Mouse (Mus musculus) limb, embryonic 10.5 days (tissue): ENCODE data around the gene Fgfr4. TPM values are rescaled to one million over a fixed set of nuclear protein-coding genes. Genes with fewer than 3 reads are reported as not detected.
"Not testable (repeated sequence)": the region's sequence is repeated elsewhere in the genome, so short reads cannot be mapped to it uniquely, and the experiment has no call there.

Experiments
- DNase-seq: peaks from one replicate; pipeline ENCODE4 v3.0.0-alpha.2; 2017; ENCODE audit warnings: low spot score
- H3K27ac ChIP-seq: fragments of 300-500 bp; sonication (generic); 2 replicates; pipeline ENCODE4 v1.5.1; 2016; ENCODE audit warnings: mild to moderate bottlenecking
- H3K27me3 ChIP-seq: fragments of 300-500 bp; sonication (generic); 2 replicates; pipeline ENCODE4 v1.6.1; 2016; ENCODE audit warnings: low read depth, mild to moderate bottlenecking; ENCODE audit not compliant: poor library complexity, severe bottlenecking
- H3K36me3 ChIP-seq: fragments of 300-500 bp; sonication (generic); 2 replicates; pipeline ENCODE4 v1.6.1; 2016; ENCODE audit warnings: mild to moderate bottlenecking, moderate library complexity
- H3K4me1 ChIP-seq: fragments of 300-500 bp; sonication (generic); 2 replicates; pipeline ENCODE4 v1.6.1; 2016
- H3K4me3 ChIP-seq: fragments of 300-500 bp; sonication (generic); 2 replicates; pipeline ENCODE4 v1.5.1; 2016; ENCODE audit warnings: mild to moderate bottlenecking, moderate library complexity
- H3K9me3 ChIP-seq: fragments of 300-500 bp; sonication (generic); replicated peaks from 2 replicates; pipeline ENCODE4 v1.6.1; 2016; ENCODE audit warnings: mild to moderate bottlenecking
- WGBS: fragments of 180-500 bp; shearing (Covaris S2); methylation state at CpG from one replicate; pipeline ENCODE4 v1.1.7; 2016; 5-methylcytosine and 5-hydroxymethylcytosine counted together
- polyA plus RNA-seq: library from polyadenylated mRNA; unstranded; fragments of >200 nt; fragmentation: Nextera tagmentation; extraction: Ambion mirVana; gene quantifications from 2 replicates; pipeline ENCODE4 v1.2.1, GENCODE M21; 2016

The Fgfr4 gene
- polyA plus RNA-seq, 1 experiment from 2014 or later, result 2.1 TPM

DNA sequence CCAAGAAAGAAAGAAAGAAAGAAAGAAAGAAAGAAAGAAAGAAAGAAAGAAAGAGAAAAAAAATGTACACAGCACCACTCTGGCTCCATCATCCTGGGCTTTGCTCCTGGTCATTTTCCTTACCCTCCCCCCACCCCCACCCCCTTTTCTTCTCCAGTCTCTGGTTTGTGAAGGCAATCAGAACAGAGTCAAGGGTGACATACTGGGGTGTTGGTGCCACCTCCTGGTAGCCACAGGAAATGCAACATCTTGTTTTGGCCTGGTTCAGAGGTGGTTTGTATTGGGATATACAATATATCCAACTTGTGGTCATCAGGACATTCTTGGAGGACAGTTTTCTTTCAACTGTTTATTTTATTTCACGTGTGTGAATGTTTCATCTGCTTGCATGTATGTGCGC is 26.1 kb downstream of the Fgfr4 start:
- H3K36me3 ChIP-seq, result no peaks in the 10 kb centered on the region
- peaks cover 11% of the 10 kb centered on the region for H3K4me1 ChIP-seq
- no peak overlapping the region for H3K4me3 ChIP-seq
- H3K27me3 ChIP-seq, result no peaks in the 10 kb centered on the region
- no peaks in the 10 kb centered on the region for H3K9me3 ChIP-seq
- H3K27ac ChIP-seq, result no peak overlapping the region
- WGBS, result 33% methylated on average over 2 of the region's 2 CpGs
- peak; percentile 84 for DNase-seq

DNA sequence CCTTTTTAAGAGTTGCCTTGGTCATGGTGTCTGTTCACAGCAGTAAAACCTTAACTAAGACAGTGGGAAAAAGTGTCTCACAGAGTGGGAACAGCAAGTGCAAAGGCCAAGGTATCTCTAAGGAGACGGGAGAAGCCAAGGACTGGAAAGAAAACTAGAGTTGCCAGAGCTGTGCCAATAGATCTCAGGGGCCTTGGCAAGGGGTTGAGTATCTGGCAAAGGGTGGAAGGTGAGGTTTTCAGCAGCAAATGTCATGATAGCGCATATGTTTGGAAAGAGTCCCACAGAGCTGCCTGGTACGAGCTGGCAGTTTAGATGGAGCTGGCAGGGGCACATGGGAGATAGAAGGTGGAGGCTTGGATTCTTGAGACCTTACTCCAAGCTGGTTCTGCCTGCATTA is 27.2 kb downstream of the Fgfr4 start:
- no peaks in the 10 kb centered on the region for H3K27me3 ChIP-seq
- H3K27ac ChIP-seq, result no peak overlapping the region
- no peak for DNase-seq
- no peaks in the 10 kb centered on the region for H3K9me3 ChIP-seq
- WGBS, result 91% methylated on average over 3 of the region's 3 CpGs
- no peak overlapping the region for H3K4me3 ChIP-seq
- no peaks in the 10 kb centered on the region for H3K36me3 ChIP-seq
- peaks cover 6% of the 10 kb centered on the region; the same call in 1 of the 2 replicates for H3K4me1 ChIP-seq

DNA sequence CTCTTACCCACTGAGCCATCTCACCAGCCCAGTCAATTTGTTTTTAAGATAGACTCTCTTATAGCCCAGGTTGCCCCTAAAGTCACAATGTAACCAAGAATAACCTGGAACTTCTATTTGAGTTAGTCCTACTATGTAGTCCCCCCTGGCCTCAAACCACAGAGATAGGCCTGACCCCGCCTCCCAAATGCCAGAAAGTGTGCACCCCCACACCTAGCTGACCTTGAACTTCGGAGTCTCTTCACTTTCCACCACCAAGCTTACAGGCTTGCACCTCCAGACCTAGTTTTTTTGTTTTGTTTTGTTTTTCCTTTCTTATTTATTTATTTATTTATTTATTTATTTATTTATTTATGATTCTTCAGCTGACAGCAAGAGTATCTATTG is 29.3 kb downstream of the Fgfr4 start:
- 79% methylated on average over 2 of the region's 2 CpGs for WGBS
- peak overlapping the region; percentile 76; the same call in 1 of the 2 replicates for H3K27ac ChIP-seq
- no peaks in the 10 kb centered on the region for H3K27me3 ChIP-seq
- H3K36me3 ChIP-seq, result no peaks in the 10 kb centered on the region
- peak overlapping the region; percentile 45; the same call in 1 of the 2 replicates for H3K4me3 ChIP-seq
- peaks cover 5% of the 10 kb centered on the region; the same call in 1 of the 2 replicates for H3K4me1 ChIP-seq
- H3K9me3 ChIP-seq, result no peaks in the 10 kb centered on the region
- no peak for DNase-seq

DNA sequence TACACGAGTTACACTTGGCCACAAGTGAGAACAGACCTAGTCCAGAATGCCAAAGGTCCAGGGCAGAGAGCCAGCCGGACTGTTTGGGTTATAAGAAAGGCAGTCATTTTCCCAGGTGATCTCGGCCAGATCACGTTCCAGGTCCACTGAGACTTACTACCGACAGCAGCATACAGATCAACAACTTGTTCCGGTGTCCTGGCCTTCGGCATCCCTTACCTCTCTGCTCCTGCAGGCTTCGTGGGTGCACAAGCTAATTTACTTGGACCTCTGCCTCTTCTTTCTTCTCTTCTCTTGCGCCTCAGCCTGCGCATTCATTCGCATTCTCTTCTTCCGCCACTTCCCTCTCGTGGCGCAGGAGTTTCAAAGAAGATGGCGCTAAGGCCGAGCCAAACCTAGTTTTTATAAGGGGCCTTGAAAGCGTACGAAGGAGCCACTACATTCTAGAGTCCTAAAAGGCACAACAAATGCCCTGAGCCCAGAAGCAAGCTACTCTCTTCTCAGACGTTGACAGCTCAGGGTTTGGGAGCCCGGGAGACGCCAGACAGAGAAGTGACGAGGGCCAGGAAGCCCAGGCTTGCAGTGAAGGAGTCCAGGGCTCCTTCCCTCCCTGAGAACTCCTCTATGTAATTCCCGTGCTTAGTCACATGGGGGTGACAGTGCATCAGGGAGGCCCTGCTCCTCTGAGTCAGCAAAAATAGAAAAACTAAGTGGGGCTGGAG is 29.9 kb downstream of the Fgfr4 start:
- WGBS, result 2% methylated on average over 23 of the region's 23 CpGs
- Histone ChIP-seq H3K27me3 (no peaks in the 10 kb centered on the region), H3K36me3 (no peaks in the 10 kb centered on the region), H3K4me1 (peaks cover 5% of the 10 kb centered on the region; the same call in 1 of the 2 replicates), H3K27ac (peak overlapping the region; percentile 76), H3K4me3 (peak overlapping the region; percentile 45), H3K9me3 (no peaks in the 10 kb centered on the region)
- peak; percentile 73 for DNase-seq

DNA sequence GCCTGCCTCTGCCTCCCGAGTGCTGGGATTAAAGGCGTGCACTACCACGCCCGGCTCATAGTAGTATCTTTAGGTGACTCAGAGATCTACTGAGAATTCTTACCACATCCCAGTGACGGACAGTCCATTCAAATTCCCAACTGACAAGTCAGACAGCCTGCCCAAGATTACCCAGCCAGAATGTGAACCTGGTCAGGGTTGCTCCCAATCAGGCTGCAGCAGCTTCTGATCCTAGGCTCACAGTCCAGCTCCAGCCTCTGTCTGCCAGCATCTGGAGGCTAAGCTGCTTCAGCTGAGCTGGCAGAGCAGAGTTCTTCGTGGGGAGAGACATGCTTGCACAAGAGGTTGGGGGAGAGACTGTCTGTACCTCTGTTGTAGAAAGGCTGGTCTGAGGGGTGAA is 30.9 kb downstream of the Fgfr4 start:
- Histone ChIP-seq H3K36me3 (no peaks in the 10 kb centered on the region), H3K27me3 (no peaks in the 10 kb centered on the region), H3K4me1 (0 out of 2 replicates have a peak, but pooled peaks cover 2% of the 10 kb centered on the region), H3K9me3 (no peaks in the 10 kb centered on the region), H3K27ac (no peak overlapping the region), H3K4me3 (no peak overlapping the region)
- DNase-seq, result no peak
- 81% methylated on average over 6 of the region's 6 CpGs for WGBS

DNA sequence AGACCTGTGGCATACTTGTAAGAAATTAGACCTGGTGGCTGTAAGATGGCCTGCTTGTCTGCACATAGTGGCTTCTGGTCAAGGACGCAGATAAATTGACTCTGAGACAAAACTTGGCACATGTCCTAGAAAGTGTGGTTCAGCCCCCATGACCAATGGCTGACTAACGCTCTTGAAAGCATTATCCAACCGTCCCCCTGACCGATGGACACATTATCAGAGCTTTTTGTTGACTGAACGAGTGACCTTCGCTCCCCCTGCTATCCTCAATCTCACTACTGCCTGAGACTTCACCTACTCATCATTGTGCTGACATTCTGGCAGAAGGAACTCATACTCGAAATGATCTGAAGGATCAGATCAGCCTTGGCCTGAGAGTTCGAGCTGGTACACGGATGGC is 34.6 kb downstream of the Fgfr4 start:
- H3K9me3 ChIP-seq, H3K27me3 ChIP-seq, H3K4me3 ChIP-seq, H3K27ac ChIP-seq, DNase-seq, H3K36me3 ChIP-seq: not testable (repeated sequence)
- H3K4me1 ChIP-seq, result peaks cover 18% of the 10 kb centered on the region
- 69% methylated on average over 3 of the region's 9 CpGs for WGBS

DNA sequence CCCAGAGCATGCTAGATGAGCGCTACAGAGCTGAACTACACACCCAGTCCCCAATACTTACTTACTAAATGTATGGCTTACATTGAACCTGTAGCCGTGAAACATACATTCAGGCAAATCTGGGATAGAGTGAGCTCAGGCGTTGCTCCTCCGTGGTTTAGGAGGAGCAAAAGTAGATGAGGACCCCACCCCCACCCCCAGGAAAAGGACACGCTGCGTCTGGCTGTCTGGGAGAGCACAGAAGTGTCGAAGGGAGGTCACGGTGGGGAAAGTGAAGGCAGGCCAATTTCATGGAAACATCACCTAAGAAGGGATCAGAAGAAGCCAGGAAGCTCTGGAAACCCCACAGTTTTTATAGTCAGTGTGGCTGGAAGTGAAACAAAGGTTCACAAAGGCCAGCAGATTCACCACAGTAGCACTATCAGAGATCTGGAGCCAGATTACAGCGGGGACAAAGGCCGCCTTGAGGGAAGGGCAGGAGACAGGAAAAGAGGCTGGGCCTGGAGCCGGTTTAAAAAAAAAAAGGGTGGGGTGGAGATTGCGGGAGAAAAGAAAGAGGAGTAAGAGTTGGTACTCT is 37.2 kb downstream of the Fgfr4 start:
- DNase-seq, result peak; percentile 66
- H3K36me3 ChIP-seq, result no peaks in the 10 kb centered on the region
- peak overlapping the region; percentile 55 for H3K4me3 ChIP-seq
- no peaks in the 10 kb centered on the region for H3K27me3 ChIP-seq
- H3K9me3 ChIP-seq, result no peaks in the 10 kb centered on the region
- WGBS, result 4% methylated on average over 12 of the region's 12 CpGs
- peaks cover 17% of the 10 kb centered on the region for H3K4me1 ChIP-seq
- H3K27ac ChIP-seq, result peak overlapping the region; percentile 90

DNA sequence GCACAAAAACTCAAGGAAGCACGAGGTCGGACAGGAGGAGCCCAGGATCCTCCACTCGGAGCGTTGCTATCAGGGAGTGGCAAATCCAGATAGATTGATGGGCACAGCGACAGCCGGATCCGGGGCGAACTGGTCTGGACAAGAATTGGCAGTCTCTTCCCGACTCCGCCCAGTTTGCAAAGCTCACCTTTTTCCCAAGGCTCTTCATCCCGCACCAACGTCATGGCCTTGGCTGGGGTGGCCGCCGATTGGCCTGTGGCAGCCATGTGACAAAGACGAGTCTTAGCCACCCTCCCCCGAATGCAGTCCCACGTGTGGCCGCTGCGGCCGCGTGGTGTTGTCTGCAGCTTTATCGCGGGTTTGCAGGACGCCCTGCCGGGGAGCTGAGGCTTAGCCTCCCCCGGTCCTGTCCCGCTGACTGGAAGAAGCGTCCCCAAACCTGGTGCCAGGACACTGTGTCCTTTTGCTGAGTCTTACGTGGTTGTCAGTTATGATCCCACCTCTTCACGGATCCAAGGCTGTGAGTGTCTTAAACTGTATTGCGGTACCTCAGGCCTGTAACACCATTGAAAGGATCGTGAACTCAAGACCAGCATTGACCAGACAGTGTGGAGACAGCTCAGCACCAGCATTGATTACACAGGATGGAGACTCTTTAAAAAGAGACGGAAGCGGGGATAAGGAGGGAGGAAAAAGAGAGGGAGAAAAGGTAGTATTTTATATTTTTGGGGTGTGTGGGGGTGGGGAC is 37.9 kb downstream of the Fgfr4 start:
- peaks cover 17% of the 10 kb centered on the region for H3K4me1 ChIP-seq
- H3K36me3 ChIP-seq, result no peaks in the 10 kb centered on the region
- H3K27me3 ChIP-seq, result no peaks in the 10 kb centered on the region
- DNase-seq, result peak; percentile 95
- WGBS, result 2% methylated on average over 34 of the region's 34 CpGs
- H3K9me3 ChIP-seq, result no peaks in the 10 kb centered on the region
- H3K4me3 ChIP-seq, result peak overlapping the region; percentile 55
- peak overlapping the region; percentile 90 for H3K27ac ChIP-seq

DNA sequence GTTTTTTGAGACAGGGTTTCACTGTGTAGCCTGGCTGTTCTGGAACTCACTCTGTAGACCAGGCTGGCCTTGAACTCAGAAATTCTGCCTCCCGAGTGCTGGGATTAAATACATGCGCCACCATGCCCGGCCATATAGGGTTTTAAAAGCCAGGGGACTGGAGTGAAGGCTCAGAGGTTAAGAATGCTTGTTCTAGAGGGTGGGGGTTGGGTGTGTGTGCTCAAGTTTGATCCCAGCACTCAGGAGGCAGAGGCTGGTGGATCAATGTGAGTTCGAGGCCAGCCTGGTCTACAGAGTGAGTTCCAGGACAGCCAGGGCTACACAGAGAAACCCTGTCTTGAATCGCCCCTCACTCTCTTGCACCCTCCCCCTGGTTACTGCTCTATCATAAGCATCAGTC is 39.1 kb downstream of the Fgfr4 start:
- Histone ChIP-seq H3K9me3 (no peaks in the 10 kb centered on the region), H3K4me3 (no peak overlapping the region), H3K36me3 (no peaks in the 10 kb centered on the region), H3K27me3 (no peaks in the 10 kb centered on the region), H3K4me1 (peaks cover 17% of the 10 kb centered on the region), H3K27ac (no peak overlapping the region)
- 86% methylated on average over 5 of the region's 5 CpGs for WGBS
- no peak for DNase-seq

DNA sequence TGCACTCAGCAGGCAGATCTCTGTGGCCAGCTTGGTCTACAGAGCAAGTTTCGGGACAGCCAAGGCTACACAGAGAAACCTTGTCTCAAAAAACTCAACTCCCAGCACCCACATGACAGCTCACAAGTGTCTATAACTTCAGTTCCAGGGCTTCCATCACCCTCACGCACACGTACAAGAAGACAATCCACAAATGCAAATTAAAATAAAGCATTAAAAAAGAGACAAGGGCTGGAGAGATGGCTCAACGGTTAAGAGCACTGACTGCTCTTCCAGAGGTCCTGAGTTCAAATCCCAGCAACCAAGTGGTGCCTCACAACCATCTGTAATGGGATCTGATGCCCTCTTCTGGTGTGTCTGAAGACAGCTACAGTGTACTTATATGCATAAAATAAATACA is 50.3 kb downstream of the Fgfr4 start:
- not testable (repeated sequence) for H3K36me3 ChIP-seq, H3K4me1 ChIP-seq, H3K4me3 ChIP-seq, H3K9me3 ChIP-seq, H3K27ac ChIP-seq, DNase-seq, H3K27me3 ChIP-seq
- WGBS, result 85% methylated on average over 4 of the region's 4 CpGs

DNA sequence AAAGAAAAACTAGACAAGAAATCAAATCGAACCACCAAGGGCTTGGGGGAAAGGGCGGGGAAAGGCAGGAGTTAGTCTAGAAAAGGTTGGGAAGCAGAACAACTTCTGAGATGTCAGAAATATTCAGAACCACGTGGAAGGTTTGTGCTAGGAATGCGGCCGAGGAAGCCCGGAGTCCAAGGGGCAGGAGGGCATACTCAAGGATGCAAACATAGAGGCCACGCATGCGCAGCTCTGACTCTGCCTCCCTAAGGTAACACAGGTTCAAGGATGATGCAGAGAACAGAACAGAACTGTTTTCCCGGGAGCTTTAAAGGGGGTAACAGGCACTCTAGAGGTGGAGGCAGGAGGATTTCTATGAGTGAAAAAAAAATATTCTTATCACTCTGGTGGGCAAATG is 51.3 kb downstream of the Fgfr4 start:
- H3K36me3 ChIP-seq, result no peaks in the 10 kb centered on the region
- no peak for DNase-seq
- H3K4me1 ChIP-seq, result no peaks in the 10 kb centered on the region
- 88% methylated on average over 9 of the region's 9 CpGs for WGBS
- no peaks in the 10 kb centered on the region for H3K9me3 ChIP-seq
- H3K27me3 ChIP-seq, result no peaks in the 10 kb centered on the region
- no peak overlapping the region for H3K27ac ChIP-seq
- no peak overlapping the region for H3K4me3 ChIP-seq

DNA sequence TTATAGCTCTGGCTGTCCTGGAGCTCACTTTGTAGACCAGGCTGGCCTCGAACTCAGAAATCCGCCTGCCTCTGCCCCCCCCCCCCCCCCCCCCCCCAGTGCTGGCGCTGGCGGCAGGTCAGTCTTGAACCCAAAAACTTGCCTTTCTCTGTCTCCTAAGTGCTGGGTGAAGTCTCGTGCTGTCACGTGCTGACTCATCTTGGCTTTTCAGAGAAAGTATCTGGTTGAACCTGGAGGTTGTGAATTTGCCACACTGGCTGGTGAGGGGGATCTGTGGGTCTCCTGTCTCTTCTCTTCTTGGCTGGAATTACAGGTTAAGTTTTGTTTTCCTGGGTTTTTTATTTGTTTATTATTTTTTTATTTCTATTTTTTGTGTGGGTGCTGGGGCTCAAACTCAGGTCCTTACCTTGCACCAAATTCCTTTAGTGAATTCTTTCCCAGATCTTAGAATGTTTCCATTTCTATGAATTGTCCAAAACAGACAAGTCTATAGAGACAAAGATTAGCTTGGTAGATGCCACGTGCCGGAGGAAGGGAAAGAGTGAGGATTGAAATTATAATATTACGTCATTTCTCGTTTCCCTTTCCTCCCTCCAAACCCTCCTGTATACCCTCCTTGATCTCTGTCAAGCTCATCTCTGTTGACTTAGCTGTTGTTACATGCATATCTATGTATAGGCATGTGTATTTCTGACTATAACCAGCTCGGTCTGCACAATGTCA is 52.4 kb downstream of the Fgfr4 start:
- Histone ChIP-seq H3K4me1 (peaks cover 2% of the 10 kb centered on the region), H3K9me3 (no peaks in the 10 kb centered on the region), H3K36me3 (no peaks in the 10 kb centered on the region), H3K27me3 (no peaks in the 10 kb centered on the region), H3K27ac (no peak overlapping the region), H3K4me3 (no peak overlapping the region)
- WGBS, result 89% methylated on average over 8 of the region's 11 CpGs
- DNase-seq, result no peak
